Mouse (Mus musculus): ENCODE measurements around the gene Gm17018. TPM values are rescaled to one million over a fixed set of nuclear protein-coding genes. Genes with fewer than 3 reads are reported as not detected.

Gm17018 gene
- total and polyA plus RNA-seq, 2 experiments from 2014 or later, result 31.0 to 33.1 TPM

- H3K4me1 ChIP-seq (ENCODE audit: control insufficient read depth, insufficient read depth), result no peaks in the 10 kb centered on the region
- H3K27ac ChIP-seq (ENCODE audit: low read depth), result no peak overlapping the region
- H3K9ac ChIP-seq (replicated peaks; ENCODE audit: low read depth, low read length), result no peak overlapping the region
- ATAC-seq (ENCODE audit: insufficient read depth, low read depth) (no peak), DNase-seq (ENCODE audit: low spot score) (no peak)
- 80% methylated on average over 6 of the region's 6 CpGs for WGBS
- no peaks in the 10 kb centered on the region for H3K9me3 ChIP-seq (replicated peaks; ENCODE audit: control insufficient read depth, low read length)
- H3K36me3 ChIP-seq (replicated peaks; ENCODE audit: control insufficient read depth, insufficient read depth, low read length), result 0 out of 2 replicates have a peak, but pooled peaks cover 17% of the 10 kb centered on the region
- TF ChIP-seq CTCF (IDR thresholded peaks at IDR 0.05; ENCODE audit: low read depth) (no peak), EP300 (IDR thresholded peaks at IDR 0.05; ENCODE audit: low read depth) (no peak)
- no peak overlapping the region for H3K4me3 ChIP-seq (ENCODE audit: low read depth, low read length)
- no peaks in the 10 kb centered on the region for H3K27me3 ChIP-seq (ENCODE audit: control insufficient read depth, insufficient read depth, low read length)
- H3K4me2 ChIP-seq (ENCODE audit: low read depth, low read length), result no peak overlapping the region
These were observed 57.8 kb downstream of the Gm17018 start for GRCm38 (mm10) chr19:45618184-45618583.

DNA sequence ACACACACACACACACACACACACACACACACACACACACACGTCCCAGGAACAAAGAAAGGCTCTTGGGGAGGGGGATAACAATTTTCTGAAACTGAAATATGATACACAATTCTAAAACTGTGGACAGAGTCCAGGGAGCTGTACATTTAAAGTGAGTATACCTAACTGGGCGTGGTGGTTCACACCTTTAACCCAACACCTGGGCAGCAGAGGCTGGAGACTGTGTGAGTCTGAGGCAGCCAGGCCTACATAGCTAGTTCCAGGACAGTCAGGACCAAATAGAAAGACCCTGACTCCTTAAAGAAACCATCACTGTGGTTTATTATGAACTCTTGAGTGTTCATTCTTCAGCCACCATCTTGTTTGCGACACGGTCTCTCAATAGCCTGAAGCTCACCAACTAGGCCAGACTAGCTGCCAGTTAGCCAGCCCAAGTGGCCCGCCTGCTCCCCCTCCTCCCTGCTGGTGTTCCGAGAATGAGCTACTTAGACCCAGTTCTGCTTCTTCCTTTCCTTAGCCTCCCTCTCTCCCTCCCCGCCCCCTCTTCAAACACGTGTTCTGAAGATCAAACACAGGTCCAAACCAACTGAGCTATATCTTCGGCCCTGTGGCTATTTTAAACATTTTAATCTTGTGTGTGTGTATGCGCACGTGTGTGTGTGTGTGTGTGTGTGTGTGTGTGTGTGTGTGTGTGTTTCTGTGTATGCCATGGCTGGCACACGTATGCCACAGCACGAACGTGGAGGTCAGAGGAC is 59.5 kb downstream of the Gm17018 start:
- no peaks in the 10 kb centered on the region for H3K27me3 ChIP-seq (ENCODE audit: control insufficient read depth, insufficient read depth, low read length)
- H3K9ac ChIP-seq (replicated peaks; ENCODE audit: low read depth, low read length), result no peak overlapping the region
- no peak overlapping the region for H3K4me2 ChIP-seq (ENCODE audit: low read depth, low read length)
- no peaks in the 10 kb centered on the region for H3K4me1 ChIP-seq (ENCODE audit: control insufficient read depth, insufficient read depth)
- H3K27ac ChIP-seq (ENCODE audit: low read depth), result no peak overlapping the region
- TF ChIP-seq CTCF (IDR thresholded peaks at IDR 0.05; ENCODE audit: low read depth), result no peak
- no peak overlapping the region for H3K4me3 ChIP-seq (ENCODE audit: low read depth, low read length)
- H3K9me3 ChIP-seq (replicated peaks; ENCODE audit: control insufficient read depth, low read length), result no peaks in the 10 kb centered on the region
- 0 out of 2 replicates have a peak, but pooled peaks cover 18% of the 10 kb centered on the region for H3K36me3 ChIP-seq (replicated peaks; ENCODE audit: control insufficient read depth, insufficient read depth, low read length)
- ATAC-seq (ENCODE audit: insufficient read depth, low read depth) (no peak), DNase-seq (ENCODE audit: low spot score) (no peak)
- 82% methylated on average over 14 of the region's 14 CpGs for WGBS

DNA sequence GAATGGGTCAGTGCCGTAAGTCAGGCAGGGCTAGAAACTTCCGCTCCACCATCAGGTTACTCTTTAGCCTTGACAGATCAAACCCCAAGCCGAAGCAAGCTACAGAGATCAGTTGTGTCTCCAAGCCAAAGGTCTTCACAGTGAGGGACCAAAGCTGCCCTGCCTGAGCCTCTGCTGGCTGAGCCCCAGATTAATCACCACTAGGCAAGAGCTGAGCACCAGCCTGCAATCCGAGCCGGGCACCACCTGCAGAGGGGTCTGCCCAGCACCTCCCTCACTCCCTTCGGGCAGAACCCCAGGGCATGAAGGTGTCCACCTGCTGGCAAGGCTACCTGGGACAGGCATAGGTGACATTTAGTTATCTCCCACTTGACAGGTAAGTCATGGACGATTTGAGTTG is 60.6 kb downstream of the Gm17018 start:
- H3K27me3 ChIP-seq (ENCODE audit: control insufficient read depth, insufficient read depth, low read length), result no peaks in the 10 kb centered on the region
- H3K4me1 ChIP-seq (ENCODE audit: control insufficient read depth, insufficient read depth), result no peaks in the 10 kb centered on the region
- H3K4me3 ChIP-seq (ENCODE audit: low read depth, low read length), result no peak overlapping the region
- no peak for TF ChIP-seq CTCF (IDR thresholded peaks at IDR 0.05; ENCODE audit: low read depth)
- TF ChIP-seq EP300 (IDR thresholded peaks at IDR 0.05; ENCODE audit: low read depth), result no peak
- DNase-seq (ENCODE audit: low spot score) (no peak), ATAC-seq (ENCODE audit: insufficient read depth, low read depth) (no peak)
- H3K9ac ChIP-seq (replicated peaks; ENCODE audit: low read depth, low read length), result no peak overlapping the region
- H3K9me3 ChIP-seq (replicated peaks; ENCODE audit: control insufficient read depth, low read length), result no peaks in the 10 kb centered on the region
- 74% methylated on average over 7 of the region's 7 CpGs for WGBS
- no peak overlapping the region for H3K27ac ChIP-seq (ENCODE audit: low read depth)
- no peak overlapping the region for H3K4me2 ChIP-seq (ENCODE audit: low read depth, low read length)
- H3K36me3 ChIP-seq (replicated peaks; ENCODE audit: control insufficient read depth, insufficient read depth, low read length), result peaks cover 25% of the 10 kb centered on the region

DNA sequence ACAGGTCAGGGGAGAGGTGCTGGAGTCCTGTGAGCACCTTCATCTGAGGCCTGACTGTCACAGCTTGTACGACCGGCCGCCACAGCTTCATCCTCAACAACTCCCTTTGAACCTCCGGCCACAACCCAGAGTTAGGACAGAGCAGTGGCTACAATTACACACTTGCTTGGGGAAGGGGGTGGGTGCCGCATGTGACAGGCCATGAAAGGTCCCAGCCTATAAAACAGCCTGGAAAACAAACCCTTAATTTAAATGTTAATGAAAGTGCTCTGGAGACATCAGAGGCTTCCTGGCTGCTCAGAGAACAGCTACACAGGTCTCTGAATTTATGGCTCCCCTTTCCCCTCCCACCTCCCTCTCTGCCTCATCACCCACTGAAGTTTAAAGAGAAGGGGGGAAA is 61.7 kb downstream of the Gm17018 start:
- no peaks in the 10 kb centered on the region for H3K9me3 ChIP-seq (replicated peaks; ENCODE audit: control insufficient read depth, low read length)
- TF ChIP-seq EP300 (IDR thresholded peaks at IDR 0.05; ENCODE audit: low read depth), result no peak
- no peak for TF ChIP-seq CTCF (IDR thresholded peaks at IDR 0.05; ENCODE audit: low read depth)
- H3K27me3 ChIP-seq (ENCODE audit: control insufficient read depth, insufficient read depth, low read length), result no peaks in the 10 kb centered on the region
- H3K4me2 ChIP-seq (ENCODE audit: low read depth, low read length), result no peak overlapping the region
- H3K36me3 ChIP-seq (replicated peaks; ENCODE audit: control insufficient read depth, insufficient read depth, low read length), result peaks cover 33% of the 10 kb centered on the region
- no peak overlapping the region for H3K9ac ChIP-seq (replicated peaks; ENCODE audit: low read depth, low read length)
- DNase-seq (ENCODE audit: low spot score), result no peak
- H3K27ac ChIP-seq (ENCODE audit: low read depth), result no peak overlapping the region
- no peaks in the 10 kb centered on the region for H3K4me1 ChIP-seq (ENCODE audit: control insufficient read depth, insufficient read depth)
- ATAC-seq (ENCODE audit: insufficient read depth, low read depth), result no peak
- WGBS, result 80% methylated on average over 5 of the region's 5 CpGs
- H3K4me3 ChIP-seq (ENCODE audit: low read depth, low read length), result no peak overlapping the region

DNA sequence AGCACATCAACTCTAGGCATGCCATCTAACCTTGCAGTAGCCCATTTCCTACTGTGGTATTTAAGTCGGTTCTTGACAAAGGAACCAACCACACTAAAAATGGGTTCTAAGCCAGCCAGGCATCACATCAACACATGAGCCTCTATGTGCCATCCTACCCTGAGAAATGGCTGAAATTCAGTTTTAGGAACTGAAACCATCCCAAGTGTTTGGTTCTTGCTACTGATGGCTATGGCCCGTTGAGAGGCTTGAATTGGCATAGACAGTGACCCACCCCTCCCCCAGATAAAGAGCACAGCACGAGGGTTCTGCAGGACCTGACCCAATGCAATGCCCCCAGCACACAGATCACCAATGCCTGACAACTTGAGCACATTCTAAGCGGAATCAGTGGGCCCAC is 63.3 kb downstream of the Gm17018 start:
- DNase-seq (ENCODE audit: low spot score) (no peak), ATAC-seq (ENCODE audit: insufficient read depth, low read depth) (no peak)
- H3K27ac ChIP-seq (ENCODE audit: low read depth), result no peak overlapping the region
- TF ChIP-seq EP300 (IDR thresholded peaks at IDR 0.05; ENCODE audit: low read depth) (no peak), CTCF (IDR thresholded peaks at IDR 0.05; ENCODE audit: low read depth) (no peak)
- WGBS, result 77% methylated on average over 4 of the region's 4 CpGs
- H3K9ac ChIP-seq (replicated peaks; ENCODE audit: low read depth, low read length), result no peak overlapping the region
- no peaks in the 10 kb centered on the region for H3K9me3 ChIP-seq (replicated peaks; ENCODE audit: control insufficient read depth, low read length)
- H3K27me3 ChIP-seq (ENCODE audit: control insufficient read depth, insufficient read depth, low read length), result no peaks in the 10 kb centered on the region
- H3K4me3 ChIP-seq (ENCODE audit: low read depth, low read length), result no peak overlapping the region
- H3K36me3 ChIP-seq (replicated peaks; ENCODE audit: control insufficient read depth, insufficient read depth, low read length), result peaks cover 43% of the 10 kb centered on the region
- H3K4me2 ChIP-seq (ENCODE audit: low read depth, low read length), result no peak overlapping the region
- no peaks in the 10 kb centered on the region for H3K4me1 ChIP-seq (ENCODE audit: control insufficient read depth, insufficient read depth)

DNA sequence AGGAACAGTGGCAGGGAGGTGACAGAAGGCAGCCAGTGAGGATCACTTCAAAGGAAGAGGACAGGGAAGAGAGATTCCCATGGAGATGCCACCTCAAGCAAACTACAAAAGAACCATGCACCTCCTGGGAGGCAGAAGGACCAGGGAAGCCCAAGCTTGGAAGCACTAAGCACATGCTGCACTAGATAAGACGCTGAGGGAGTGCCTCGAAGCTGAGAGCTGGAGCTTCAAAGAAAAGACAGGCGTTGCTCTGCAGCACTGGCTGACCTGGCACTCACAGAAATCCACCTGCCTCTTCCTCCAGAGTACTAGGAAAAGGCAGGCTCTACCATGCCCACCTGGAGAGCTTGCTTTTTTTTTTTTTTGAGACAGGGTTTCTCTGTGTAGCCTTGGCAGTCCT is 66.6 kb downstream of the Gm17018 start:
- H3K4me3 ChIP-seq (ENCODE audit: low read depth, low read length), result no peak overlapping the region
- ATAC-seq (ENCODE audit: insufficient read depth, low read depth) (no peak), DNase-seq (ENCODE audit: low spot score) (no peak)
- no peaks in the 10 kb centered on the region for H3K27me3 ChIP-seq (ENCODE audit: control insufficient read depth, insufficient read depth, low read length)
- H3K9ac ChIP-seq (replicated peaks; ENCODE audit: low read depth, low read length), result no peak overlapping the region
- WGBS, result 15% methylated on average over 3 of the region's 3 CpGs
- no peak overlapping the region for H3K27ac ChIP-seq (ENCODE audit: low read depth)
- no peaks in the 10 kb centered on the region for H3K9me3 ChIP-seq (replicated peaks; ENCODE audit: control insufficient read depth, low read length)
- peaks cover 9% of the 10 kb centered on the region for H3K4me1 ChIP-seq (ENCODE audit: control insufficient read depth, insufficient read depth)
- no peak overlapping the region for H3K4me2 ChIP-seq (ENCODE audit: low read depth, low read length)
- peaks cover 42% of the 10 kb centered on the region for H3K36me3 ChIP-seq (replicated peaks; ENCODE audit: control insufficient read depth, insufficient read depth, low read length)
- TF ChIP-seq CTCF (IDR thresholded peaks at IDR 0.05; ENCODE audit: low read depth), result no peak
- no peak for TF ChIP-seq EP300 (IDR thresholded peaks at IDR 0.05; ENCODE audit: low read depth)
